In genomic region chr17:29415761-29416662, GRCm38 (mm10) we compare ENCODE assay signal across 8 mouse cellular contexts. TPM values are rescaled to one million over a fixed set of nuclear protein-coding genes. Genes with fewer than 3 reads are reported as not detected.
A peak's percentile ranks its signal among the peaks of the same experiment; 100 is the strongest.
DNase-seq lines count a peak whose midpoint lies in the region; ATAC-seq lines count a peak whose summit lies in the region.

No protein-coding gene starts in this region.

- no peak overlapping the region for H3K4me3 ChIP-seq in forebrain, embryonic 14.5 days (ENCODE audit: low read depth, low read length)
- H3K4me3 ChIP-seq in liver, embryonic 11.5 days (ENCODE audit: low read depth, low read length) = 0 out of 2 replicates have a peak overlapping the region, but pooled peaks have one; percentile 5
- H3K4me3 ChIP-seq in neural tube, embryonic 15.5 days (replicated peaks) = no peak overlapping the region

- no peaks in the 10 kb centered on the region for H3K36me3 ChIP-seq in forebrain, embryonic 14.5 days (ENCODE audit: control insufficient read depth, insufficient read depth, low read length)
- no peaks in the 10 kb centered on the region for H3K36me3 ChIP-seq in liver, embryonic 11.5 days (ENCODE audit: control insufficient read depth, insufficient read depth, low read length)
- H3K36me3 ChIP-seq in neural tube, embryonic 15.5 days = no peaks in the 10 kb centered on the region

- no peaks in the 10 kb centered on the region for H3K27me3 ChIP-seq in forebrain, embryonic 14.5 days (replicated peaks; ENCODE audit: control insufficient read depth, insufficient read depth, low read length)
- peaks cover 8% of the 10 kb centered on the region; the same call in 1 of the 2 replicates for H3K27me3 ChIP-seq in liver, embryonic 11.5 days (replicated peaks; ENCODE audit: control insufficient read depth, insufficient read depth, low read length)
- no peaks in the 10 kb centered on the region; the same call in 1 of the 2 replicates for H3K27me3 ChIP-seq in neural tube, embryonic 15.5 days (replicated peaks)

- 11% methylated on average over 30 of the region's 31 CpGs for WGBS in forebrain, embryonic 14.5 days
- 23% methylated on average over 31 of the region's 31 CpGs for WGBS in liver, embryonic 11.5 days
- WGBS in neural tube, embryonic 15.5 days = 14% methylated on average over 31 of the region's 31 CpGs

- peak; percentile 49 for DNase-seq in kidney, adult 11 months
- DNase-seq in kidney, adult 9 months = no peak
- DNase-seq in forebrain, embryonic 14.5 days (ENCODE audit: low spot score) = no peak
- DNase-seq in heart, postnatal 36 days = peak; percentile 52 to 57
- DNase-seq in liver, embryonic 11.5 days (ENCODE audit: low spot score) = no peak
- no peak for DNase-seq in spleen, adult 12 weeks (ENCODE audit: low spot score)
- no peak for DNase-seq in left cerebral cortex, adult 8-10 months (ENCODE audit: low spot score in 2 of 2)

- no peak for ATAC-seq in forebrain, embryonic 14.5 days
- no peak; the same call in 1 of the 2 replicates for ATAC-seq in liver, embryonic 11.5 days (replicated peaks; ENCODE audit: low FRiP score)
- no peak for ATAC-seq in neural tube, embryonic 15.5 days (ENCODE audit: low FRiP score)

- H3K4me2 ChIP-seq in forebrain, embryonic 14.5 days (ENCODE audit: low read length) = peak overlapping the region; percentile 34; the same call in 1 of the 2 replicates
- peak overlapping the region; percentile 50 for H3K4me2 ChIP-seq in liver, embryonic 11.5 days
- peak overlapping the region; percentile 45 for H3K4me2 ChIP-seq in neural tube, embryonic 15.5 days

- peaks cover 5% of the 10 kb centered on the region; the same call in 1 of the 2 replicates for H3K4me1 ChIP-seq in forebrain, embryonic 14.5 days (ENCODE audit: control insufficient read depth, insufficient read depth, low read length)
- H3K4me1 ChIP-seq in liver, embryonic 11.5 days (replicated peaks; ENCODE audit: control insufficient read depth, insufficient read depth, low read length) = peaks cover 15% of the 10 kb centered on the region
- peaks cover 8% of the 10 kb centered on the region for H3K4me1 ChIP-seq in neural tube, embryonic 15.5 days

- no peak overlapping the region for H3K27ac ChIP-seq in forebrain, embryonic 14.5 days (ENCODE audit: low read depth, low read length)
- H3K27ac ChIP-seq in liver, embryonic 11.5 days (ENCODE audit: low read depth, low read length) = no peak overlapping the region
- no peak overlapping the region for H3K27ac ChIP-seq in neural tube, embryonic 15.5 days (replicated peaks)

- peak overlapping the region; percentile 25; the same call in 1 of the 2 replicates for H3K9ac ChIP-seq in forebrain, embryonic 14.5 days (ENCODE audit: low read length)
- H3K9ac ChIP-seq in liver, embryonic 11.5 days (ENCODE audit: low read depth, low read length) = 0 out of 2 replicates have a peak overlapping the region, but pooled peaks have one; percentile 27
- H3K9ac ChIP-seq in neural tube, embryonic 15.5 days (replicated peaks) = no peak overlapping the region; the same call in 1 of the 2 replicates

- no peaks in the 10 kb centered on the region for H3K9me3 ChIP-seq in forebrain, embryonic 14.5 days (replicated peaks; ENCODE audit: control insufficient read depth, low read length)
- H3K9me3 ChIP-seq in liver, embryonic 11.5 days (ENCODE audit: control insufficient read depth, low read length) = no peaks in the 10 kb centered on the region
- no peaks in the 10 kb centered on the region for H3K9me3 ChIP-seq in neural tube, embryonic 15.5 days (replicated peaks)

- intact Hi-C loops in heart, postnatal 36 days (cut with DNase I) = no loop called here

RNA-seq across cellular contexts. Expression of gene Fgd2, which starts 55.3 kb away (rescaled TPM):
- 3.4 and 6.1 TPM in 2 replicates for polyA plus RNA-seq in forebrain, embryonic 14.5 days (2014; fragmentation: Nextera tagmentation; extraction: Ambion mirVana)
- total RNA-seq in heart, postnatal 36 days (2021) = 1 to 10 TPM; 3.5 to 4.5 TPM
- 6.0 and 6.7 TPM in 2 replicates for polyA plus RNA-seq in liver, embryonic 11.5 days (2014; fragmentation: Nextera tagmentation; extraction: Ambion mirVana)
- 3.7 and 9.8 TPM in 2 replicates for polyA plus RNA-seq in neural tube, embryonic 15.5 days (2015; fragmentation: Nextera tagmentation; extraction: Ambion mirVana)
- total RNA-seq in left cerebral cortex, adult 8-10 months (2022) = 1 to 10 TPM; 7.5 to 7.9 (median 7.6) TPM

Comparison
In these comparisons a context has a peak if more than half of its experiments do, and no peak if none do; other contexts are left out.
1. DNase-seq: peak in kidney, adult 11 months (single experiment) and heart, postnatal 36 days (2 of 2); none in kidney, adult 9 months (single experiment), forebrain, embryonic 14.5 days (single experiment), liver, embryonic 11.5 days (single experiment), spleen, adult 12 weeks (single experiment) and left cerebral cortex, adult 8-10 months (0 of 2).
2. Peak in every context shown above with its lines, with median percentiles within 50 percentile points of each other: H3K4me2 ChIP-seq.